Mouse (Mus musculus) MEL (cell line): ENCODE results near the gene Madd. TPM values are rescaled to one million over a fixed set of nuclear protein-coding genes. Genes with fewer than 3 reads are reported as not detected.

ENCODE experiments used
- DNase-seq: peaks from one replicate; pipeline ENCODE4 v3.0.0; 2011; ENCODE audit warnings: low read depth, low spot score
- H3K27ac ChIP-seq: 2 replicates; pipeline ENCODE4 v1.5.1; 2012; ENCODE audit warnings: low read depth, mild to moderate bottlenecking, control low read depth, low read length, moderate library complexity; ENCODE audit not compliant: control insufficient read depth
- H3K27me3 ChIP-seq, 2 experiments: fragments of 150-350 bp in 1 of 2; sonication (generic) in 1 of 2; 2 replicates each; pipeline ENCODE4 v1.6.1; 2012; ENCODE audit warnings: low read length in 2 of 2, mild to moderate bottlenecking in 2 of 2, improper control_type of control experiment in 1 of 2, moderate library complexity in 1 of 2; ENCODE audit not compliant: insufficient read depth in 2 of 2, control insufficient read depth in 1 of 2
- H3K36me3 ChIP-seq, 2 experiments: 2 replicates each; pipeline ENCODE4 v1.6.1; 2012 to 2014; ENCODE audit warnings: low read length in 2 of 2, improper control_type of control experiment in 1 of 2, inconsistent platforms in 1 of 2, mild to moderate bottlenecking in 1 of 2; ENCODE audit not compliant: insufficient read depth in 2 of 2, control insufficient read depth in 1 of 2
- H3K4me1 ChIP-seq, 2 experiments: fragments of 150-350 bp in 1 of 2; sonication (generic) in 1 of 2; 2 replicates each; pipeline ENCODE4 v1.6.1; 2012; ENCODE audit warnings: low read length in 2 of 2, improper control_type of control experiment in 1 of 2, mild to moderate bottlenecking in 1 of 2; ENCODE audit not compliant: insufficient read depth in 2 of 2, control insufficient read depth in 1 of 2
- H3K4me3 ChIP-seq, 2 experiments: fragments of 150-350 bp in 1 of 2; sonication (generic) in 1 of 2; 2 replicates each; pipeline ENCODE4 v1.5.1; 2012; ENCODE audit warnings: low read depth in 2 of 2, low read length in 2 of 2, mild to moderate bottlenecking in 2 of 2, moderate library complexity in 2 of 2, control low read depth in 1 of 2, improper control_type of control experiment in 1 of 2; ENCODE audit not compliant: control insufficient read depth in 1 of 2, insufficient read depth in 1 of 2
- H3K79me2 ChIP-seq: 2 replicates; pipeline ENCODE4 v1.6.1; 2012; ENCODE audit warnings: mild to moderate bottlenecking, low read length, moderate library complexity; ENCODE audit not compliant: control insufficient read depth, poor library complexity, insufficient read depth
- H3K9ac ChIP-seq: 2 replicates; pipeline ENCODE4 v1.6.1; 2012; ENCODE audit warnings: low read depth, mild to moderate bottlenecking, control low read depth, low read length, moderate library complexity; ENCODE audit not compliant: control insufficient read depth, poor library complexity, severe bottlenecking
- H3K9me3 ChIP-seq: fragments of 150-350 bp; sonication (generic); replicated peaks from 2 replicates; pipeline ENCODE4 v1.6.1; 2012; ENCODE audit warnings: mild to moderate bottlenecking, low read length, improper control_type of control experiment, moderate library complexity; ENCODE audit not compliant: insufficient read depth
- BHLHE40 ChIP-seq: IDR thresholded peaks from 2 replicates; pipeline ENCODE4 v1.6.1; 2012; ENCODE audit warnings: low read depth, mild to moderate bottlenecking, inconsistent platforms, low read length, improper control_type of control experiment, borderline replicate concordance
- CHD1 ChIP-seq: IDR thresholded peaks from 2 replicates; pipeline ENCODE4 v1.6.1; 2012; ENCODE audit warnings: low read depth, mild to moderate bottlenecking, inconsistent platforms, low read length, improper control_type of control experiment
- CHD2 ChIP-seq: IDR thresholded peaks from 2 replicates; pipeline ENCODE4 v1.6.1; 2011; ENCODE audit warnings: low read length, improper control_type of control experiment
- CTCF ChIP-seq, 3 experiments: IDR thresholded peaks in 2 of 3; conservative IDR thresholded peaks in 1 of 3; 2 replicates each; pipeline ENCODE4 v1.5.1; 2011 to 2012; ENCODE audit warnings: low read length in 3 of 3, low read depth in 2 of 3, mild to moderate bottlenecking in 2 of 3, improper control_type of control experiment in 1 of 3, inconsistent platforms in 1 of 3, mixed read lengths in 1 of 3, moderate library complexity in 1 of 3; ENCODE audit not compliant: control insufficient read depth in 1 of 3, insufficient read depth in 1 of 3, poor library complexity in 1 of 3, severe bottlenecking in 1 of 3
- ELF1 ChIP-seq: IDR thresholded peaks from 2 replicates; pipeline ENCODE4 v1.6.1; 2014; ENCODE audit warnings: low read depth, mild to moderate bottlenecking, inconsistent platforms, low read length, improper control_type of control experiment, moderate library complexity
- ETS1 ChIP-seq: IDR thresholded peaks from 2 replicates; pipeline ENCODE4 v1.6.1; 2012; ENCODE audit warnings: low read depth, mild to moderate bottlenecking, inconsistent platforms, low read length, improper control_type of control experiment, moderate library complexity
- GABPA ChIP-seq: IDR thresholded peaks from 2 replicates; pipeline ENCODE4 v1.6.1; 2012; ENCODE audit warnings: low read depth, mild to moderate bottlenecking, inconsistent platforms, low read length, improper control_type of control experiment, moderate library complexity
- HCFC1 ChIP-seq: IDR thresholded peaks from 2 replicates; pipeline ENCODE4 v1.6.1; 2012; ENCODE audit warnings: low read depth, mild to moderate bottlenecking, inconsistent platforms, low read length, improper control_type of control experiment, moderate library complexity
- JUND ChIP-seq: IDR thresholded peaks from 2 replicates; pipeline ENCODE4 v1.6.1; 2011; ENCODE audit warnings: low read depth, mild to moderate bottlenecking, improper control_type of control experiment, low read length
- MAFK ChIP-seq: IDR thresholded peaks from 2 replicates; pipeline ENCODE4 v1.6.1; 2011; ENCODE audit warnings: low read depth, mild to moderate bottlenecking, low read length, improper control_type of control experiment, borderline replicate concordance
- MAX ChIP-seq: IDR thresholded peaks from 2 replicates; pipeline ENCODE4 v1.6.1; 2011; ENCODE audit warnings: low read length, improper control_type of control experiment
- MAZ ChIP-seq: IDR thresholded peaks from 2 replicates; pipeline ENCODE4 v1.6.1; 2012; ENCODE audit warnings: low read depth, mild to moderate bottlenecking, inconsistent platforms, low read length, improper control_type of control experiment
- MEF2A ChIP-seq: IDR thresholded peaks from 2 replicates; pipeline ENCODE4 v1.6.1; 2014; ENCODE audit warnings: low read depth, mild to moderate bottlenecking, inconsistent platforms, low read length, improper control_type of control experiment; ENCODE audit not compliant: poor library complexity, insufficient replicate concordance, severe bottlenecking; ENCODE audit errors: extremely low read depth
- MXI1 ChIP-seq: IDR thresholded peaks from 2 replicates; pipeline ENCODE4 v1.6.1; 2011; ENCODE audit warnings: mild to moderate bottlenecking, low read depth, low read length, improper control_type of control experiment
- MYB ChIP-seq: IDR thresholded peaks from 2 replicates; pipeline ENCODE4 v1.6.1; 2011; ENCODE audit warnings: mild to moderate bottlenecking, low read depth, low read length, improper control_type of control experiment
- MYC ChIP-seq: IDR thresholded peaks from 2 replicates; pipeline ENCODE4 v1.6.1; 2011; ENCODE audit warnings: low read depth, mild to moderate bottlenecking, low read length, improper control_type of control experiment, moderate library complexity
- NELFE ChIP-seq: IDR thresholded peaks from 2 replicates; pipeline ENCODE4 v1.6.1; 2011; ENCODE audit warnings: low read depth, low read length, improper control_type of control experiment
- NRF1 ChIP-seq: IDR thresholded peaks from 2 replicates; pipeline ENCODE4 v1.6.1; 2014; ENCODE audit warnings: low read depth, mild to moderate bottlenecking, inconsistent platforms, low read length, improper control_type of control experiment, moderate library complexity; ENCODE audit not compliant: poor library complexity, insufficient read depth, severe bottlenecking
- POLR2A ChIP-seq, 2 experiments: IDR thresholded peaks; 2 replicates each; pipeline ENCODE4 v1.6.1; 2011 to 2012; ENCODE audit warnings: low read length in 2 of 2, mild to moderate bottlenecking in 2 of 2, control low read depth in 1 of 2, improper control_type of control experiment in 1 of 2, low read depth in 1 of 2, moderate library complexity in 1 of 2; ENCODE audit not compliant: control insufficient read depth in 1 of 2, insufficient read depth in 1 of 2, poor library complexity in 1 of 2
- POLR2AphosphoS2 ChIP-seq: IDR thresholded peaks from 2 replicates; pipeline ENCODE4 v1.6.1; 2011; ENCODE audit warnings: low read length, improper control_type of control experiment
- POLR2AphosphoS5 ChIP-seq: IDR thresholded peaks from 2 replicates; pipeline ENCODE4 v1.6.1; 2012; ENCODE audit warnings: low read depth, borderline replicate concordance, mild to moderate bottlenecking, inconsistent platforms, low read length, moderate library complexity, mixed read lengths
- RAD21 ChIP-seq: IDR thresholded peaks from 2 replicates; pipeline ENCODE4 v1.6.1; 2011; ENCODE audit warnings: mild to moderate bottlenecking, low read depth, low read length, improper control_type of control experiment
- RCOR1 ChIP-seq: IDR thresholded peaks from 2 replicates; pipeline ENCODE4 v1.6.1; 2012; ENCODE audit warnings: low read depth, mild to moderate bottlenecking, inconsistent platforms, low read length, improper control_type of control experiment
- SIN3A ChIP-seq: IDR thresholded peaks from 2 replicates; pipeline ENCODE4 v1.6.1; 2012; ENCODE audit warnings: low read length, improper control_type of control experiment, inconsistent platforms
- TBP ChIP-seq: IDR thresholded peaks from 2 replicates; pipeline ENCODE4 v1.8.0; 2011; ENCODE audit warnings: low read depth, low read length, improper control_type of control experiment
- TCF12 ChIP-seq: IDR thresholded peaks from 2 replicates; pipeline ENCODE4 v1.6.1; 2014; ENCODE audit warnings: low read depth, mild to moderate bottlenecking, inconsistent platforms, low read length, improper control_type of control experiment, moderate library complexity
- UBTF ChIP-seq: IDR thresholded peaks from 2 replicates; pipeline ENCODE4 v1.6.1; 2012; ENCODE audit warnings: low read depth, mild to moderate bottlenecking, inconsistent platforms, low read length, improper control_type of control experiment, moderate library complexity, borderline replicate concordance; ENCODE audit not compliant: insufficient read depth
- USF1 ChIP-seq: IDR thresholded peaks from 2 replicates; pipeline ENCODE4 v1.6.1; 2014; ENCODE audit warnings: low read depth, mild to moderate bottlenecking, inconsistent platforms, low read length, improper control_type of control experiment, moderate library complexity
- USF2 ChIP-seq, 2 experiments: IDR thresholded peaks; 2 replicates each; pipeline ENCODE4 v1.6.1; 2011 to 2012; ENCODE audit warnings: improper control_type of control experiment in 2 of 2, low read length in 2 of 2, borderline replicate concordance in 1 of 2, inconsistent platforms in 1 of 2, low read depth in 1 of 2, mild to moderate bottlenecking in 1 of 2; ENCODE audit not compliant: insufficient read depth in 1 of 2
- ZC3H11A ChIP-seq: IDR thresholded peaks from 2 replicates; pipeline ENCODE4 v1.6.1; 2012; ENCODE audit warnings: low read depth, mild to moderate bottlenecking, inconsistent platforms, low read length, improper control_type of control experiment
- ZKSCAN1 ChIP-seq: IDR thresholded peaks from 2 replicates; pipeline ENCODE4 v1.6.1; 2012; ENCODE audit warnings: low read depth, mild to moderate bottlenecking, inconsistent platforms, low read length, improper control_type of control experiment, moderate library complexity
- ZMIZ1 ChIP-seq: IDR thresholded peaks from 2 replicates; pipeline ENCODE4 v1.6.1; 2012; ENCODE audit warnings: low read depth, mild to moderate bottlenecking, inconsistent platforms, low read length, improper control_type of control experiment, moderate library complexity
- ZNF384 ChIP-seq: IDR thresholded peaks from 2 replicates; pipeline ENCODE4 v1.6.1; 2012; ENCODE audit warnings: low read depth, mild to moderate bottlenecking, inconsistent platforms, low read length, improper control_type of control experiment
- polyA plus RNA-seq, 2 experiments: library from polyadenylated mRNA; stranded (reverse) in 1 of 2; unstranded in 1 of 2; fragments of >175 nt in 1 of 2; fragments of >200 nt in 1 of 2; gene quantifications; 2 replicates each; pipeline versions ENCODE4 v1.2.1 to v1.2.4; 2012; ENCODE audit warnings: low replicate concordance in 2 of 2, low read depth in 1 of 2; ENCODE audit not compliant: insufficient read length in 2 of 2, insufficient read depth in 1 of 2, missing spikeins in 1 of 2
- total RNA-seq: library from RNA; depleted of rRNA; stranded (reverse); fragments of 300-350 nt; gene quantifications from 2 replicates; pipeline ENCODE4 v1.2.3, GENCODE M21; 2012

Madd gene
- total and polyA plus RNA-seq, 3 experiments: 17.5 to 27.4 TPM; not detected in 1

DNA sequence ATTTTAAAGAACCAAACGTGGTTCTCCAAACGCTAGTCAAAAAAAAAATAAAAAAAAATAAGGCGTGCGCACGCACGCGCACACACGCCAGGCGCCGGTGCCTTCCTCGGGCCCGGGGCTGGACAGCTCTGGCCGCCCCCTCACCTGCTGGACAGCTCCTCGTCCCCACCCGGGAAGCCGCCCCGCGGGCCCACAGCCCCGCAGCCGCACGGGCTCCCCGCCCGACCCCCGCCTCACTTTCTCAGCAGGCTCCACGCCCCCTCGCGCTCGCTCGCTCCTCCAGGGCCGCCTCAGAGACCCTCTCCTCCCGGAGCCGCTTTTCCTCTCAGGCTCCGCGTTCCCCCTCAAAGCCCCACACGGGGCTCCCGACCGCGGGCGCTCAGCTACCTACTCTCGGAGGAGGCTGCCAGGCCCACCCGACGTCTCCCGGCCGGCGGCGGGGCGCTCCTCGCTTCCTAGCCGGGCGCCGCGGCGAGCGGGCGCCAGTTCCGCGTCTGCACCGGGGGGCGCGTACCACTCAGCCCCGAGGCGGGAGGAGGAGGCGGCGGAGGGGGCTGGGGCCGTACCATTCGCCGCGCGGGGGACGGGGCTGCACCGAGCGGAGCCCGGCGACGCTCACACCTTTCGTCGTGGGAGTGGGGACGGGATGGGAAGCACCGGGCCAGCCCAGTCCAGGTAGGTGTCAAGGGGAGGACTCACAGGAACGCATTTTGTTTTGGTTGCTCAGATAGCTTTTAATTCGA lies 1.1 kb downstream of the Madd start:
- peak; percentile 95 for TF ChIP-seq ZNF384
- peak; percentile 67 for TF ChIP-seq ELF1
- TF ChIP-seq ZMIZ1: no peak
- TF ChIP-seq CHD1: no peak
- TF ChIP-seq MAZ: peak; percentile 56; the same call in 1 of the 2 replicates
- no peak for TF ChIP-seq ZKSCAN1
- TF ChIP-seq TBP: no peak; the same call in 1 of the 2 replicates
- TF ChIP-seq ETS1: no peak
- no peak for TF ChIP-seq HCFC1
- TF ChIP-seq CTCF (IDR thresholded peaks at IDR 0.05 in 2 of 3, conservative IDR thresholded peaks at IDR 0.05 in 1 of 3; ENCODE audit: control insufficient read depth in 1 of 3, insufficient read depth in 1 of 3, low read depth in 2 of 3, low read length in 3 of 3, poor library complexity in 1 of 3, severe bottlenecking in 1 of 3): no peak
- no peak for TF ChIP-seq BHLHE40
- peak; percentile 57 to 76; a peak in 2 of 4 replicates for TF ChIP-seq POLR2A (IDR thresholded peaks at IDR 0.05; ENCODE audit: control insufficient read depth in 1 of 2, insufficient read depth in 1 of 2, low read depth in 1 of 2, low read length in 2 of 2, poor library complexity in 1 of 2)
- peak; percentile 67; the same call in 1 of the 2 replicates for TF ChIP-seq UBTF
- no peak for TF ChIP-seq GABPA
- TF ChIP-seq RCOR1: no peak
- no peak for TF ChIP-seq POLR2AphosphoS5
- TF ChIP-seq SIN3A: peak; percentile 67; the same call in 1 of the 2 replicates
- peak; percentile 50; the same call in 1 of the 2 replicates for TF ChIP-seq NELFE
- no peak for TF ChIP-seq JUND
- TF ChIP-seq CHD2: no peak
- TF ChIP-seq MYC: no peak
- no peak for TF ChIP-seq ZC3H11A
- TF ChIP-seq POLR2AphosphoS2: no peak
- TF ChIP-seq MAFK: no peak
- TF ChIP-seq NRF1: peak; percentile 75
- peak; percentile 83 for TF ChIP-seq MXI1
- peak; percentile 50 for TF ChIP-seq TCF12
- no peak for TF ChIP-seq USF2 (IDR thresholded peaks at IDR 0.05; ENCODE audit: borderline replicate concordance in 1 of 2, insufficient read depth in 1 of 2, low read depth in 1 of 2, low read length in 2 of 2)
- TF ChIP-seq MYB: no peak
- TF ChIP-seq USF1: no peak
- TF ChIP-seq RAD21: no peak
- no peak for TF ChIP-seq MEF2A
- TF ChIP-seq MAX: no peak; the same call in 1 of the 2 replicates
- H3K27me3 ChIP-seq: no peaks in the 10 kb centered on the region
- H3K4me3 ChIP-seq: peak overlapping the region; percentile 74 to 82
- H3K9me3 ChIP-seq: no peaks in the 10 kb centered on the region
- DNase-seq: peak; percentile 93
- peaks cover 14% of the 10 kb centered on the region for H3K79me2 ChIP-seq
- H3K27ac ChIP-seq: peak overlapping the region; percentile 98
- peaks cover 7 to 31% of the 10 kb centered on the region in 2 experiments for H3K4me1 ChIP-seq
- H3K36me3 ChIP-seq: peaks cover 3 to 20% of the 10 kb centered on the region in 2 experiments; a peak in 3 of 4 replicates
- peak overlapping the region; percentile 90 for H3K9ac ChIP-seq
